Mouse (Mus musculus): ENCODE results near the gene Cgas. TPM values are rescaled to one million over a fixed set of nuclear protein-coding genes. Genes with fewer than 3 reads are reported as not detected.

Cgas gene
- polyA plus RNA-seq, 1 experiment from 2014 or later: 0.85 TPM

- H3K4me3 ChIP-seq (ENCODE audit: low read depth, low read length): no peak overlapping the region; the same call in 1 of the 2 replicates
- peaks cover 54% of the 10 kb centered on the region for H3K27me3 ChIP-seq (ENCODE audit: insufficient read depth, low read length)
- ATAC-seq (no peak), DNase-seq (no peak)
- H3K4me2 ChIP-seq (ENCODE audit: low read depth, low read length): no peak overlapping the region
- TF ChIP-seq EP300 (IDR thresholded peaks at IDR 0.05; ENCODE audit: low read depth) (no peak), CTCF (IDR thresholded peaks at IDR 0.05; ENCODE audit: low read depth) (no peak)
- H3K27ac ChIP-seq (ENCODE audit: low read depth): no peak overlapping the region
- H3K9ac ChIP-seq (replicated peaks): no peak overlapping the region
- H3K4me1 ChIP-seq (ENCODE audit: insufficient read depth): peaks cover 7% of the 10 kb centered on the region
- no peaks in the 10 kb centered on the region for H3K9me3 ChIP-seq (ENCODE audit: low read length)
- 48% methylated on average over 9 of the region's 9 CpGs for WGBS (ENCODE audit: insufficient replicate concordance)
- no peaks in the 10 kb centered on the region for H3K36me3 ChIP-seq (replicated peaks; ENCODE audit: insufficient read depth, low read length)
Measured at GRCm38 (mm10) chr9:78396517-78396916, 46.5 kb downstream of the Cgas start.

GRCm38 (mm10) chr9:78395630-78396351, 47.2 kb downstream of the Cgas start, which contains the start of gene Ddx43:
Gene Ddx43 (plus strand): TSS chr9:78395777.
- WGBS (ENCODE audit: insufficient replicate concordance): 6% methylated on average over 79 of the region's 93 CpGs
- peaks cover 54% of the 10 kb centered on the region for H3K27me3 ChIP-seq (ENCODE audit: insufficient read depth, low read length)
- TF ChIP-seq CTCF (IDR thresholded peaks at IDR 0.05; ENCODE audit: low read depth) (no peak), EP300 (IDR thresholded peaks at IDR 0.05; ENCODE audit: low read depth) (no peak)

GRCm38 (mm10) chr9:78395244-78395629, 47.8 kb downstream of the Cgas start:
- Histone ChIP-seq H3K27ac (ENCODE audit: low read depth) (no peak overlapping the region), H3K4me2 (ENCODE audit: low read depth, low read length) (peak overlapping the region; percentile 64; the same call in 1 of the 2 replicates), H3K27me3 (ENCODE audit: insufficient read depth, low read length) (peaks cover 54% of the 10 kb centered on the region), H3K9ac (replicated peaks) (no peak overlapping the region), H3K9me3 (ENCODE audit: low read length) (no peaks in the 10 kb centered on the region), H3K4me1 (ENCODE audit: insufficient read depth) (peaks cover 7% of the 10 kb centered on the region), H3K36me3 (replicated peaks; ENCODE audit: insufficient read depth, low read length) (no peaks in the 10 kb centered on the region), H3K4me3 (ENCODE audit: low read depth, low read length) (peak overlapping the region; percentile 39)
- ATAC-seq (no peak), DNase-seq (no peak)
- 37% methylated on average over 11 of the region's 11 CpGs for WGBS (ENCODE audit: insufficient replicate concordance)
- TF ChIP-seq CTCF (IDR thresholded peaks at IDR 0.05; ENCODE audit: low read depth) (no peak), EP300 (IDR thresholded peaks at IDR 0.05; ENCODE audit: low read depth) (no peak)

More at GRCm38 (mm10) chr9:78395630-78396351, 47.2 kb downstream of the Cgas start, which contains the start of gene Ddx43:
- peaks cover 7% of the 10 kb centered on the region for H3K4me1 ChIP-seq (ENCODE audit: insufficient read depth)
- DNase-seq (peak; percentile 58), ATAC-seq (peak; percentile 56)
- no peak within 1 kb of the TSS for H3K27ac ChIP-seq (ENCODE audit: low read depth)
- H3K9me3 ChIP-seq (ENCODE audit: low read length): no peaks in the 10 kb centered on the region
- no peak within 1 kb of the TSS for H3K9ac ChIP-seq (replicated peaks)
- peak within 1 kb of the TSS; percentile 64 for H3K4me2 ChIP-seq (ENCODE audit: low read depth, low read length)
- H3K4me3 ChIP-seq (ENCODE audit: low read depth, low read length): peak within 1 kb of the TSS; percentile 39
- H3K36me3 ChIP-seq (replicated peaks; ENCODE audit: insufficient read depth, low read length): no peaks in the 10 kb centered on the region

- TF ChIP-seq CTCF (IDR thresholded peaks at IDR 0.05; ENCODE audit: low read depth) (no peak), EP300 (IDR thresholded peaks at IDR 0.05; ENCODE audit: low read depth) (no peak)
- H3K27me3 ChIP-seq (ENCODE audit: insufficient read depth, low read length): peaks cover 54% of the 10 kb centered on the region
- ATAC-seq: no peak
Measured at GRCm38 (mm10) chr9:78394602-78395001, 48.4 kb downstream of the Cgas start.

GRCm38 (mm10) chr9:78393741-78394140, 49.3 kb downstream of the Cgas start:
- 78% methylated on average over 10 of the region's 10 CpGs for WGBS (ENCODE audit: insufficient replicate concordance)
- H3K9ac ChIP-seq (replicated peaks): no peak overlapping the region
- no peaks in the 10 kb centered on the region for H3K9me3 ChIP-seq (ENCODE audit: low read length)
- H3K27ac ChIP-seq (ENCODE audit: low read depth): no peak overlapping the region
- no peaks in the 10 kb centered on the region for H3K36me3 ChIP-seq (replicated peaks; ENCODE audit: insufficient read depth, low read length)
- ATAC-seq: no peak
- TF ChIP-seq CTCF (IDR thresholded peaks at IDR 0.05; ENCODE audit: low read depth) (no peak), EP300 (IDR thresholded peaks at IDR 0.05; ENCODE audit: low read depth) (no peak)
- H3K4me1 ChIP-seq (ENCODE audit: insufficient read depth): peaks cover 7% of the 10 kb centered on the region
- H3K4me3 ChIP-seq (ENCODE audit: low read depth, low read length): no peak overlapping the region
- DNase-seq: no peak
- peaks cover 54% of the 10 kb centered on the region for H3K27me3 ChIP-seq (ENCODE audit: insufficient read depth, low read length)
- H3K4me2 ChIP-seq (ENCODE audit: low read depth, low read length): no peak overlapping the region

More at GRCm38 (mm10) chr9:78394602-78395001, 48.4 kb downstream of the Cgas start:
- Histone ChIP-seq H3K4me3 (ENCODE audit: low read depth, low read length) (no peak overlapping the region), H3K27ac (ENCODE audit: low read depth) (no peak overlapping the region), H3K4me2 (ENCODE audit: low read depth, low read length) (no peak overlapping the region), H3K36me3 (replicated peaks; ENCODE audit: insufficient read depth, low read length) (no peaks in the 10 kb centered on the region), H3K9me3 (ENCODE audit: low read length) (no peaks in the 10 kb centered on the region), H3K9ac (replicated peaks) (no peak overlapping the region), H3K4me1 (ENCODE audit: insufficient read depth) (peaks cover 7% of the 10 kb centered on the region)
- DNase-seq: no peak
- 62% methylated on average over 7 of the region's 7 CpGs for WGBS (ENCODE audit: insufficient replicate concordance)

GRCm38 (mm10) chr9:78389981-78390380, 53.1 kb downstream of the Cgas start:
- DNase-seq (no peak), ATAC-seq (no peak)
- Histone ChIP-seq H3K9me3 (ENCODE audit: low read length) (no peaks in the 10 kb centered on the region), H3K4me2 (ENCODE audit: low read depth, low read length) (no peak overlapping the region), H3K36me3 (replicated peaks; ENCODE audit: insufficient read depth, low read length) (no peaks in the 10 kb centered on the region), H3K4me1 (ENCODE audit: insufficient read depth) (no peaks in the 10 kb centered on the region), H3K27me3 (ENCODE audit: insufficient read depth, low read length) (peaks cover 25% of the 10 kb centered on the region), H3K9ac (replicated peaks) (no peak overlapping the region), H3K4me3 (ENCODE audit: low read depth, low read length) (no peak overlapping the region), H3K27ac (ENCODE audit: low read depth) (no peak overlapping the region)
- TF ChIP-seq CTCF (IDR thresholded peaks at IDR 0.05; ENCODE audit: low read depth) (no peak), EP300 (IDR thresholded peaks at IDR 0.05; ENCODE audit: low read depth) (no peak)
- WGBS (ENCODE audit: insufficient replicate concordance): 37% methylated on average over 5 of the region's 5 CpGs
